Mouse (Mus musculus) large intestine, adult 2 months (tissue): ENCODE results near the gene Tada2a. TPM values are rescaled to one million over a fixed set of nuclear protein-coding genes. Genes with fewer than 3 reads are reported as not detected.

ENCODE experiments used
- DNase-seq: peaks from one replicate; pipeline ENCODE4 v3.0.0-alpha.2; 2012; ENCODE audit warnings: low read depth, low spot score
- WGBS: fragments of 180-500 bp; shearing (Covaris S2); methylation state at CpG from one replicate; pipeline ENCODE4 v1.1.7; 2018; 5-methylcytosine and 5-hydroxymethylcytosine counted together
- polyA plus RNA-seq: library from polyadenylated mRNA; depleted of rRNA; stranded (reverse); fragments of >200 nt; gene quantifications from 2 replicates; pipeline ENCODE4 v1.2.3, GENCODE M21; 2012; rRNA removed

Gene Tada2a
- 4.0 and 4.4 TPM in 2 replicates for polyA plus RNA-seq

- WGBS: under 1% methylated on average over 79 of the region's 83 CpGs
- no peak for DNase-seq
Observed at GRCm38 (mm10) chr11:84128943-84129798, at the start of gene Tada2a, which contains the start of gene Acaca. Gene Tada2a (minus strand): TSS chr11:84129600. Gene Acaca (plus strand): TSS chr11:84129672.

DNA sequence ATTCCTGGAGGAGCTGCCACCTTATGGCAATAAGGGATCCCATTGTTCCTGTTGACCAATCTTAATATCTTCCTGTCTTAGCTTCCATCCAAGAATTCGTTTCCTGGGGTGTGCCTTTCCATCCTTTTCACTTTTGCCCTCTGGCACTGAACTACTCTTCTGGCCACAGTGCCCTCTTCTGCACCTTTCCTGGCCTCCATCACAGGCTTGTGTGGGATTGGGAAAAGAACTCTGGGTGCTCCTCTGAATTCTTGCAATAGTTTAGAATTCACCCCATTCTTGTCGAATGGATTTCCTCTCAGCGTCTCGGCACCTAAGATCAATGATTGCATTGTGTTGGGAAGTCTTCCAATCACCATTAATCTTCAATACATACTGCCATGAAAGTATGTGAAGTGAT is 49.2 kb upstream of the Tada2a start:
- no peak for DNase-seq
- 20% methylated on average over 4 of the region's 4 CpGs for WGBS

GRCm38 (mm10) chr11:84172539-84173435 is 43.4 kb upstream of the Tada2a start:
- DNase-seq: no peak
- 35% methylated on average over 11 of the region's 11 CpGs for WGBS

GRCm38 (mm10) chr11:84168701-84169288 is 39.4 kb upstream of the Tada2a start:
- no peak for DNase-seq
- WGBS: 9% methylated on average over 7 of the region's 7 CpGs

DNA sequence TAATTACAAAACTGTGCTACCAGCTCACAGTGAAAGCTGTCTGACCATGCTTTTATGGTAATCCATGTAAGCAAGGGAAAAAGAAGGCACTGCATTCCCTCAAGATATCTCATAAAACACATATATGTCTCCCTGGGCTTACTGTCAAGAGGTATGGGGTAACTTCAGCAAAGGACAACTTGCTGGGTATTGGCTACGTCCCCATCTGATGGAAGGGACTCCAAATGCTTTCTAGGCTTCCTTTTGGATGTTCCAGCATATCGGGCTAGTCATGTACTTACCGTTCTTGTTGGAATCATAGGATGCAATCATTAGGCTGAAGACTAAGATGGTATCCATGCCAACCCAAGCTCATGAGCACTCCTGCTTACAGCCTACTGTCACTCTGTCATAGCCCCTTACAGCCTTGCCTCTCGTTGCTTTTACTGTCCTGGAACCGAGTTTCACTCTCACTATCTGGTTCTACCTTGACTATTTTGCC is 37.7 kb upstream of the Tada2a start, which contains the start of gene Gm11437:
Gene Gm11437, minus strand, starts transcription at position 431 of the 481 bp plus-strand sequence.
- WGBS: 64% methylated on average over 5 of the region's 5 CpGs
- no peak for DNase-seq

DNA sequence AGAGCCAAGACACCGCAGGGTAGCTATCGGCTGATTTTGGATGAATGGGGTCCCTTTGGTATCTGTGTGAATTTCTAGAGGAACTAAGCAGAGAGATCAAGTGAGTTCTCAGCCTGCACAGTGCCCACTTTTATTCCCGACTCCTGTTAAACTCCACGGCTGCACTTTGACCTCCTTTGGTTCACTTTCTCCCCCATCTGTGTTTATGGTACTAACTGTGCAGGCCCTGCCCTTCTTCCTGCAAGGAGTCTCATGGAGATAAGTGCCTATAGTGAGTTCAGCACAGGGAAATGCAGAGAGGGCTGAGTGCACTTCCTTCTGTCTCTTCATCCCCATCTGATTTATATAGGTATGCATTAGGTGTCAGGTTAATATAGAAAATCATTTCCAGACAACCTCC is 35.2 kb upstream of the Tada2a start:
- 15% methylated on average over 4 of the region's 4 CpGs for WGBS
- DNase-seq: no peak

GRCm38 (mm10) chr11:84164123-84164522 is 34.7 kb upstream of the Tada2a start:
- WGBS: 33% methylated on average over 6 of the region's 6 CpGs
- no peak for DNase-seq

GRCm38 (mm10) chr11:84156535-84157262 is 27.3 kb upstream of the Tada2a start:
- WGBS: 37% methylated on average over 4 of the region's 4 CpGs
- no peak for DNase-seq

DNA sequence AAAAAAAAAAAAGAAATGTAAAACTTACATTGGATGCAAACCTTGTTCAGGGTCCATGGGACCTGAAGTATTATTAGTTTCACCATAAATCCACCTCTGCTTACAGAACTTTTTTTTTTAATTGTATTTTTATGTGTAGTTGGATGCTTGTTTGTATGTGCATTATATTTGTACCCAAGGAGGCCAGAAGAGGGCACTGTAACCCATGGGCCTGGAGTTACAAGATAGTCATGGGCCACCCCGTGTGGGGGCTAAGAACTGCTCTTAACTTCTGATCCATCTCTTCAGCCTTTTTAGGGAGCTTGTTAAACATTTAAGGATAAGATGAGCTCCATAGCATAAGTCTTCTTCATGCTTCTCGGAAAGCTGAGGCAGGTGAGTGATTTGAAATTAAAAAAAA is 21.5 kb upstream of the Tada2a start:
- no peak for DNase-seq
- WGBS: 65% methylated on average over 2 of the region's 2 CpGs

DNA sequence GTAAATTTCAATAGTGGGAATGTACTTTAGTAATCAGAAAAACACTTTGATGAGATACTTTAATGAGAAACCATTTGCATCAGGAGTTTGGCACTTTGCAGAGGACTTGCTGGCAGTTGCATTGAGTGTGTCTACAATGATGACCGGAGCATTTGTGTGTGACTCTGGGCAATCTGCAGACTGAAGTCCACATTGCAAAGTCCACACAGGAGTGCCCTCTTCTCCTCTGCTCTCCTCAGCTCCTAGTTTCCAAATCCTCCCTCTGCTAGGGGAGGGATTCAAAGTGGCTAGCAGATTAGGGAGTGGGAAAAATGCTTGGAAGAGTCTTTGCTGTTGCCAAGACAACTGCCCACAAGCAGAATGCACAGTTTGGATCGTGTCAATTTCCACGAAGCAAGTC is 16.7 kb upstream of the Tada2a start:
- no peak for DNase-seq
- 43% methylated on average over 3 of the region's 3 CpGs for WGBS

- 76% methylated on average over 10 of the region's 10 CpGs for WGBS
- no peak for DNase-seq
Observed at GRCm38 (mm10) chr11:84145201-84145798, 15.9 kb upstream of the Tada2a start.

DNA sequence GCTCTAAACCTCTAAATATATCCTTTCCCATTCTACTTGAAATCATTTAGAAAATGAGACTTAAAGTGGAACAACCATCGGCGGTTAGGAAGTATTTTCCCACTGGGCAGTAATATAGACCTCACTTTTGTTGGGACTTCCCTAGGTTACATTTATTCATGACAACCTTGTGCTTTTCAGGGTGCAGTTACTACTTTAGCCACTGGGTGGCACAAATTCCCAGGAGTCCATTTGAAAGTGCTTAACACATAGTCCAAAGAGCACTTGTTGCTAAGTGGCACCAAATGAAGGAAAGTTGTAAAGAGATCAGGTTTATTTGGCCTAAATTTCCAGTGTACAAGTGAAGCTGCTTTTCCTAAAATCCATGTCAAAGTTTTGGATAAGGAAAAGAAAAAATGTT is 12.4 kb upstream of the Tada2a start:
- WGBS: 25% methylated on average over 2 of the region's 2 CpGs
- DNase-seq: peak; percentile 72

GRCm38 (mm10) chr11:84136453-84136852 is 7.1 kb upstream of the Tada2a start:
- DNase-seq: no peak
- WGBS: 92% methylated on average over 3 of the region's 3 CpGs

DNA sequence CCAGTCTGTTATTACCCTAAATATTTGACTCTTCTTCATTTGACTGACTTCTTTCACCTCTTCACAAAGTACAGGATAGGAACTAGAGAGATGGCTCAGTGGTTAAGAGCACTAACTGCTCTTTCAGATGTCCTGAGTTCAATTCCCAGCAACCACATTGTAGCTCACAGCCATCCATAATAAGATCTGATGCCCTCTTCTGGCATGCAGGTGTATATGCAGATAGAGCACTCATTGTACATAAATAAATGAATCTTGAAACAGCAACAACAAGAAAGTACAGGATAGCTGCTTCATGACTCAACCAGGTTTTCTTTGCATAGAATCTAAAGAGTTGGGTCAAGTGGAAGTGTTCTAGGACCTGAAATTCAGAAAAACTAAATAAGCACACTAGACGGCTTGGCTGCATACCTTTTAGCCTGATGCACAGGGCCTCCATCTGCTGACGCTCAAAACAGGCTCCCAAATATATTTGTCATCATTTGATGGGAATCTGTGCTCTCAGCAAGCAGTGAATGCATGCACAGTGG is 5.0 kb upstream of the Tada2a start:
- no peak for DNase-seq

DNA sequence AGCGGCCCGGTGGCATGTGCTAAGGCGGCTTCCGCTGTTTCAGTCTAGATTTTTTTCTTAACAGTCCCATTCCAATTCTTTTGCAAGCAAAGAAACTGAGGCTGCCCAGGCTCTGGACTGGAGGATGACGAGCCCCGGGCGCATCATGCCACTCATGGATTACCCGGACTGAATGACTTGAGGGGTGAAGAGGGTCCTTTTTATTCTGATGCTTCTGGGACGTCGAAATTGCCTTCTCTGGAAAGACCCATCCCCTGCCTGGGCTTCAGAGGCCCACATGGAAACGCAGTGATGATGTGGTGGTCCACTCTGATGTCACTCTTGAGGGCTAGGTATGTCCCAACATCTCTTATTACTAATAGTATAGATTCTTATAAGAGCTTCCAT is 392 bp upstream of the Tada2a start:
- DNase-seq: no peak
- WGBS: 6% methylated on average over 11 of the region's 11 CpGs

More for the DNA sequence above, 5.0 kb upstream of the Tada2a start:
- whole genome bisulfite sequencing: 91% methylated on average over 2 of the region's 2 CpGs

DNA sequence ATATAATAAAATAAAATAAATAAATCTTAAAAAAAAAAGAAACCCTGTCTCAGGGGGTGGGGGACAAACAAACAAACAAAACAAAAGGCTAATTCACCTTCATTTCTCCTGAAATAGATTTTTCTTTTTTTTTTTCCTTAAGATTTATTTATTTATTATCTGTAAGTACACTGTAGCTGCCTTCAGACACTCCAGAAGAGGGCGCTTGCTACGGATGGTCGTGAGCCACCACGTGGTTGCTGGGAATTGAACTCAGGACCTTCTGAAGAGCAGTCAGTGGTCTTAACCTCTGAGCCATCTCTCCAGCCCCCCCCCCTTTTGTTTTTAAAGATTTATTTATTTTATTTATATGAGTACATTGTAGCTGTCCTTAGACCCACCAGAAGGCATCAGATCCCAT is 1.4 kb downstream of the Tada2a start:
- 52% methylated on average over 4 of the region's 4 CpGs for WGBS

DNA sequence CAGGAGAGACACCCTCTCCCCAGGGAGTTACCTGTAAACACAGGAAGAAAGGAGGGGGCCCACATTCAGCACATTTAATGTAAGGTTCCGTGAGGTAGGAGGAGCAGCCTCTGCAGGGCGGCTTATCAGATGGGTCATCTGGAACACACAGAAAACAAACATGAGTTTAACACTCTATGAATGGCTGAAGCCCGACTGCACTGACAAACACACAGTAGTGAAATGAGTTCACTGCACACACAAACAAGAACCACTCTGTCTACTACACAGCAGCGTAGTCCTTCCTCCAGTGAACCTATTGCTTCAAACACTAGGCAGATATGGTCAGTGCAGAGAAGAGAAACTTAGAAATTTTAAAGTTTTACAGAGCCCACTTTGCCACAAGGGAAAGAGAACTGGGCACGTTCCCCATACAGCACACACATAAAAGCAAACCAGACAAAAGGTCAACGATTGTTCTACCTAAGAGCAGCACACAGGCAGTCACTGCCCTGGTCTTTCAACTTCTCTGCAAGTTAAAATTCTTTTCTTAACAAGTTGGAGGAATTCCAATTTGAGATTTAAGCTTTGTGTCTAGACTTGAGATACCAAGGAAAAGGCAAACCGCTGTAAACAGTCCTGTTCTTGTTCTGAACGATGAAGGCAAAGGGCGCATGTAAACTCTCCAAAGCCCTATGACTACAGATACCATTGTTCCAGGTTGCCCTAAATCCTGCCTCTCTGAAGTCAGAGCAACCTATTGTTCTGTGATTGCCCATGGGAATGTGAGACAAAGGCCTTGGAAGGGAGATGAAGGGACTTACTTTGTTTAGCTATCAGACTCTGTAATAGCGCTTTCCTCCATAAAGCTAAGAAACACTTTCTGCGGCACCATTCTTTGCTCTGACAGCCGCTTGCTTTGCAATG is 8.1 kb downstream of the Tada2a start:
- 44% methylated on average over 12 of the region's 12 CpGs for WGBS
- DNase-seq: no peak

More for the DNA sequence above, 1.4 kb downstream of the Tada2a start:
- no peak for DNase-seq

GRCm38 (mm10) chr11:84117431-84117830 is 12.0 kb downstream of the Tada2a start:
- WGBS: 93% methylated on average over 4 of the region's 4 CpGs
- DNase-seq: no peak
